Mouse (Mus musculus): ENCODE measurements around the gene Aldh6a1.

DNA sequence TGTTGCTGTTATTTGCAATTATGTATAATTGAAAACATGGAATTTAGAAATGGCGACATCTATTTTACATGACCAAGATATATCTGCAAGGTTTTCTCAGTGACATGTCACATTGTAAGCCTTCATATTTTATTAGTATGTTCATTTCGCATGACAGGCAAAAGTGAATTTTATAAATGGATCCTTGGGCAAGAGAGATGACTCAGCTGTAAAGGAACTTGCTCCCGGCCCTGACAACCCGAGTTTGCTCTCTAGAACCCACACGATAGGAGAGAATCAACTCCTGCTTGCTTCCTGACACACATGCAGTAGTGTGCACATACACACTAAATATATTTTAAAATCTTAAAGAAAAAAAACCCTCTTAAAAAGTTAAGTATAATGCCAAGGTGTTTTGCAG, 10.6 kb upstream of the Aldh6a1 start:
- no peak for TF ChIP-seq MAX (IDR thresholded peaks at IDR 0.05)
- no peak for TF ChIP-seq CTCF (IDR thresholded peaks at IDR 0.05; ENCODE audit: control insufficient read depth, insufficient read depth, insufficient read length)
- no peak for TF ChIP-seq USF1 (IDR thresholded peaks at IDR 0.05; ENCODE audit: low read depth)
- no peak for TF ChIP-seq MYOD1 (IDR thresholded peaks at IDR 0.05; ENCODE audit: control insufficient read depth, insufficient read length, low read depth)
- TF ChIP-seq MYOG (IDR thresholded peaks at IDR 0.05; ENCODE audit: control insufficient read depth, extremely low read depth, insufficient read length) = no peak
- TF ChIP-seq FOSL1 (IDR thresholded peaks at IDR 0.05; ENCODE audit: insufficient read depth, low read length, poor library complexity, severe bottlenecking) = no peak

Measured in C2C12 (cell line).